Mouse (Mus musculus) neural tube, embryonic 12.5 days (tissue): ENCODE data around the gene Mnt. TPM values are rescaled to one million over a fixed set of nuclear protein-coding genes. Genes with fewer than 3 reads are reported as not detected.

ENCODE experiments used
- ATAC-seq: fragments of 200-750 bp; cut with Nextera tagmentation; 2 replicates; pipeline ENCODE4 v1.8.0; 2017; ENCODE audit warnings: low read depth, mild to moderate bottlenecking, moderate TSS enrichment, moderate library complexity; ENCODE audit not compliant: low FRiP score
- H3K27ac ChIP-seq: fragments of 300-500 bp; sonication (generic); 2 replicates; pipeline ENCODE4 v1.5.1; 2016
- H3K27me3 ChIP-seq: fragments of 300-500 bp; sonication (generic); replicated peaks from 2 replicates; pipeline ENCODE4 v1.6.1; 2016; ENCODE audit warnings: mild to moderate bottlenecking
- H3K36me3 ChIP-seq: fragments of 300-500 bp; sonication (generic); 2 replicates; pipeline ENCODE4 v1.6.1; 2016; ENCODE audit warnings: mild to moderate bottlenecking
- H3K4me1 ChIP-seq: fragments of 300-500 bp; sonication (generic); 2 replicates; pipeline ENCODE4 v1.6.1; 2016
- H3K4me2 ChIP-seq: fragments of 300-500 bp; sonication (generic); replicated peaks from 2 replicates; pipeline ENCODE4 v1.6.1; 2016; ENCODE audit warnings: mild to moderate bottlenecking
- H3K4me3 ChIP-seq: fragments of 300-500 bp; sonication (generic); 2 replicates; pipeline ENCODE4 v1.5.1; 2016
- H3K9ac ChIP-seq: fragments of 300-500 bp; sonication (generic); 2 replicates; pipeline ENCODE4 v1.6.1; 2016; ENCODE audit warnings: mild to moderate bottlenecking
- H3K9me3 ChIP-seq: fragments of 300-500 bp; sonication (generic); 2 replicates; pipeline ENCODE4 v1.6.1; 2016; ENCODE audit warnings: mild to moderate bottlenecking
- WGBS: fragments of 180-500 bp; shearing (Covaris S2); methylation state at CpG from one replicate; pipeline ENCODE4 v1.1.7; 2016; 5-methylcytosine and 5-hydroxymethylcytosine counted together
- polyA plus RNA-seq: library from polyadenylated mRNA; unstranded; fragments of >200 nt; fragmentation: Nextera tagmentation; extraction: Ambion mirVana; gene quantifications from 2 replicates; pipeline ENCODE4 v1.2.1, GENCODE M21; 2016

The Mnt gene
- polyA plus RNA-seq, 1 experiment from 2014 or later = 9.0 TPM

DNA sequence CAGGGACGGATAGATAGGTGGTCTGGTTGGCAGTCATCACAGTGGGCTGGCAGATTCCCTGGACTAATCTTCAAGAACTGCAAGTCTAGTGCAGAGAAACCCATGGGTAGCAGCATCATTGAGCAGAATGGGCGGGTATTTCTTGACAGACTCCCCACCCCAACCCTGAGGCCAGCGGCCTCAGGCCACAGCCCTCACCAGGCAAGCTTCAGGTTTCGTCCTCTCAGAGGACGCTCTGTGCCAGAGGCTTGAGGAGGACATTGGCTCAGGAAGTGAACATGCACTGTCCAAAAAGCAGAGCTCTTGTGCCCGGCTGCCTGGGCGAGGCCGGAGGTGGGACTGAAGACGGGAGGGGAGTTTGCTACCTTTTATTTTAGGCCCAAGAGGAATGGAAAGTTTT is 33.7 kb downstream of the Mnt start:
- H3K4me2 ChIP-seq = no peak overlapping the region
- no peaks in the 10 kb centered on the region for H3K27me3 ChIP-seq
- no peak for ATAC-seq
- H3K9ac ChIP-seq = no peak overlapping the region
- H3K4me3 ChIP-seq = no peak overlapping the region
- WGBS = 93% methylated on average over 9 of the region's 9 CpGs
- H3K27ac ChIP-seq = no peak overlapping the region
- H3K36me3 ChIP-seq = peaks cover 35% of the 10 kb centered on the region
- H3K9me3 ChIP-seq = no peaks in the 10 kb centered on the region
- peaks cover 2% of the 10 kb centered on the region; the same call in 1 of the 2 replicates for H3K4me1 ChIP-seq

DNA sequence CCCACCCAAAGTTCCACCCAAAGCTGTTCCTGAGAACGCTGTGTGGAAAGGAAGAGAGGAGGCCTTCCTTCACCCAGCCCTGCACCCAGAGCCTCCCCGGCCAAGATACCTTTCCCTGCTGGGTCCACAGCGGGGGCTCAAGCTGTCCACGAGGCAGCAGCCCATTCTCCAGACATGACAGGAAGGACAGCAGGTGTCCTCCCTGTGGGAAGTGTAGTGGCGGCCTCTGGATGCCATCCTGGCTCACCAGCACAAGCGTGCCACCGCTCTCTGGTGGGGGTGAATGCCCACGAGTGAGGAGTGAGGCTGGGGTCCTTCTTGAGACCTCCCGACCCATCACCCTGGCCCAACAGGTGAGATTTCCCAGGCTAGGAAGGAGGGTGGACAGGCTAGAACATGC is 34.5 kb downstream of the Mnt start:
- Histone ChIP-seq H3K4me2 (no peak overlapping the region), H3K9me3 (no peaks in the 10 kb centered on the region), H3K9ac (no peak overlapping the region), H3K4me1 (peaks cover 10% of the 10 kb centered on the region; the same call in 1 of the 2 replicates), H3K36me3 (peaks cover 35% of the 10 kb centered on the region), H3K4me3 (no peak overlapping the region), H3K27me3 (no peaks in the 10 kb centered on the region), H3K27ac (no peak overlapping the region)
- no peak for ATAC-seq
- WGBS = 78% methylated on average over 9 of the region's 9 CpGs

- no peak overlapping the region for H3K9ac ChIP-seq
- 85% methylated on average over 4 of the region's 4 CpGs for WGBS
- no peak for ATAC-seq
- peaks cover 22% of the 10 kb centered on the region for H3K4me1 ChIP-seq
- H3K4me2 ChIP-seq = no peak overlapping the region
- H3K4me3 ChIP-seq = no peak overlapping the region
- H3K27ac ChIP-seq = no peak overlapping the region
- peaks cover 35% of the 10 kb centered on the region for H3K36me3 ChIP-seq
- no peaks in the 10 kb centered on the region for H3K9me3 ChIP-seq
- no peaks in the 10 kb centered on the region for H3K27me3 ChIP-seq
Measured at GRCm38 (mm10) chr11:74866640-74867039, 35.9 kb downstream of the Mnt start.

GRCm38 (mm10) chr11:74867181-74867580 is 36.5 kb downstream of the Mnt start:
- no peak for ATAC-seq
- H3K4me2 ChIP-seq = no peak overlapping the region
- no peaks in the 10 kb centered on the region for H3K27me3 ChIP-seq
- 88% methylated on average over 2 of the region's 2 CpGs for WGBS
- peaks cover 22% of the 10 kb centered on the region for H3K4me1 ChIP-seq
- no peak overlapping the region for H3K27ac ChIP-seq
- peaks cover 33% of the 10 kb centered on the region for H3K36me3 ChIP-seq
- no peaks in the 10 kb centered on the region for H3K9me3 ChIP-seq
- H3K4me3 ChIP-seq = no peak overlapping the region
- no peak overlapping the region for H3K9ac ChIP-seq

- ATAC-seq = no peak
- Histone ChIP-seq H3K9me3 (no peaks in the 10 kb centered on the region), H3K9ac (no peak overlapping the region), H3K27me3 (no peaks in the 10 kb centered on the region), H3K36me3 (peaks cover 26% of the 10 kb centered on the region), H3K4me3 (no peak overlapping the region), H3K4me2 (no peak overlapping the region), H3K4me1 (peaks cover 22% of the 10 kb centered on the region), H3K27ac (no peak overlapping the region)
- 90% methylated on average over 13 of the region's 13 CpGs for WGBS
Measured at GRCm38 (mm10) chr11:74868046-74868760, 37.5 kb downstream of the Mnt start.

DNA sequence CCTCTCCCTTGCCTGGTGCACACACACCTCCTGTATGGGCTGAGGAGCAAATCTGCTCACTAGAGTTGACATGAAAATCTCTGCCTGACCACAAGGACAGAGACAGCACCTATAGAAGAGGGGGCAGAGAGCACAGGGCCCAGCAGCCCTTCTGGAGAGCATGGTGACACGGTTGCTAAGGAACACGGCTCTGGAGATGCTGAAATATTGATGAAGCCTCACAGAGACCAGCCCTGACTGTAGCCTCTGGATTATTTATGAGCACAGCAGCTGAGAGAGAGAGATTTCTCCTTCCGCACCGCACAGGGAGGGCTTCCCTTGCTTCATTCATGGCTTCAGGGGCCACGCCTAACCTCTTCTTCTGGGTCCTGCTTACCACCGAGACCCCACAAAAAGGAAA is 38.9 kb downstream of the Mnt start:
- peak overlapping the region; percentile 32; the same call in 1 of the 2 replicates for H3K4me2 ChIP-seq
- no peaks in the 10 kb centered on the region for H3K27me3 ChIP-seq
- ATAC-seq = peak; percentile 62
- peaks cover 22% of the 10 kb centered on the region for H3K4me1 ChIP-seq
- H3K9ac ChIP-seq = no peak overlapping the region
- no peaks in the 10 kb centered on the region for H3K9me3 ChIP-seq
- H3K27ac ChIP-seq = peak overlapping the region; percentile 34; the same call in 1 of the 2 replicates
- no peak overlapping the region for H3K4me3 ChIP-seq
- H3K36me3 ChIP-seq = peaks cover 21% of the 10 kb centered on the region
- 56% methylated on average over 6 of the region's 6 CpGs for WGBS

DNA sequence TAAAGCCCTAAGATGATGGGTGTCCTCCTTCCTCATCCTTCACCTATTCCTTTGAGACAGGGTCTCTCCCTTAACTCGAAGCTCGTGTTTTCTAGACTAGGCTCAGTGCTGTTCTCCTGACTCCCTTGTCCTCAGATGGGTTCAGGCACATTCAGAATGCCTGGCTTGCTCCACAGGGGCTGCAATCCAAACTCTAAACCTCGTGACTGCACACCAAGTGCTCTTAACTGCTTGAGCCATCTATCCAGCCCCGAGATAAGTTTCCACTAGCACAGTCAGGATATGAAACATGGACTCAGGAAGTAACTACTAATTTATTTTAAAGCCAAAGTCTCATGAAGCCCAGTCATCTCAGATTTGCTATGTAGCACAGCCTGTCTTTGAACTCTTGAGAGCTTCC is 39.8 kb downstream of the Mnt start:
- H3K36me3 ChIP-seq = peaks cover 14% of the 10 kb centered on the region
- 0 out of 2 replicates have a peak overlapping the region, but pooled peaks have one; percentile 6 for H3K27ac ChIP-seq
- no peak overlapping the region for H3K4me3 ChIP-seq
- H3K9ac ChIP-seq = no peak overlapping the region
- H3K4me1 ChIP-seq = peaks cover 22% of the 10 kb centered on the region
- WGBS = 75% methylated on average over 4 of the region's 4 CpGs
- H3K27me3 ChIP-seq = no peaks in the 10 kb centered on the region
- peak overlapping the region; percentile 40 for H3K4me2 ChIP-seq
- no peak for ATAC-seq
- no peaks in the 10 kb centered on the region for H3K9me3 ChIP-seq

DNA sequence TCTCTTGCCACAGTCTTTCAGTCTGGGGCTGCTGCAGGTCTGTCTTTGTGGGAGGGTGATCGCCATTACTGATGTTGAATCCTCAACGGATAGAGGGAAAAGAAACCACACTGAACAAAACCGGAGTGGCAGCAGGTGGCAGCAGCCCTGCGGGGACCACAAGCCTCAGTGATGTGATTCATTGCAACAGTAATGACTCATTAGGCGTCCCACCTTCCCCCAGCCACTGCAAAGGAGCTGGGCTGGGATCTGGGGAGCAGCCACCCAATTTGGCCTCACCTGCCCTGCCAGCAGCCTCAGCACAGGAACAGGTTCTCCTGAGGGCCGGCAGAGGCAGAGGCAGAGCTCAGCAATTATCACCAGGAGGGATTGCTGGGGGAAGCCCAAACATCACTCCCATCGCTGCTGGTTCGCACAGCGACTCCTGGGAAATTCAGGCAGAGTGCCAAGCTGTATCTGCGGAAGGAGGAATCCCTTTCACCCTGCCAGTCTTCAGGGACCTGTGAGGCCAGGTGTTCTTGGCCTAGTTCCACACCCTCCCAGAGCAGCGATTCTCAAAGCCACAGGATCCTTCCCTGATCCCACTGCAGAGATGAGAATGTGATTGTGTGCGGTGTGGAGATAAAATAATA is 40.4 kb downstream of the Mnt start:
- ATAC-seq = 0 out of 2 replicates have a peak, but pooled peaks have one; percentile 57
- 27% methylated on average over 12 of the region's 12 CpGs for WGBS
- H3K4me1 ChIP-seq = peaks cover 23% of the 10 kb centered on the region
- H3K4me2 ChIP-seq = peak overlapping the region; percentile 40
- H3K27ac ChIP-seq = peak overlapping the region; percentile 6; the same call in 1 of the 2 replicates
- H3K36me3 ChIP-seq = peaks cover 14% of the 10 kb centered on the region
- H3K4me3 ChIP-seq = no peak overlapping the region
- no peaks in the 10 kb centered on the region for H3K27me3 ChIP-seq
- no peaks in the 10 kb centered on the region for H3K9me3 ChIP-seq
- H3K9ac ChIP-seq = no peak overlapping the region

DNA sequence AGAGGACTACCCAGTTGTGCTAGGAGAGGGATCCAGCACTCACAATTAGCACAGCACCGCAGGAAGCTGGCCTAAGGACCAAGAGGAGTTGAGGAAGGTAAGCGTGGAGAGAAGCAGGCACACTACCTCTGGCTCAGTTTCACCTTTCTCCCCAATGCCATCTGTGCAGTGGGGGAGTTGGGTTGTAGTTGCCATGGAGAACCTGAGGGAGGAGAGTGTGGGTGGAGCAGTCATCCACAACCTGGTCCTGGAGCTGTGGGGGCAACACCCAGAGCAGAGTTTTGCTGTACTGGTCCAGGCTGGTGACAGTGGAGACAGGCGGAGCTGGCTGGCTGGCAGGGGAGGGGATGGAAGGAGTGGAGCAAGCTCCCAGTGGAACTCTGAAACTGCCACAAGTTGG is 43.9 kb downstream of the Mnt start:
- H3K9me3 ChIP-seq = no peaks in the 10 kb centered on the region
- peaks cover 31% of the 10 kb centered on the region for H3K4me1 ChIP-seq
- no peak overlapping the region for H3K27ac ChIP-seq
- no peak overlapping the region for H3K9ac ChIP-seq
- no peak overlapping the region for H3K4me3 ChIP-seq
- WGBS = 67% methylated on average over 3 of the region's 3 CpGs
- H3K36me3 ChIP-seq = no peaks in the 10 kb centered on the region
- H3K4me2 ChIP-seq = no peak overlapping the region
- no peaks in the 10 kb centered on the region for H3K27me3 ChIP-seq
- no peak for ATAC-seq

DNA sequence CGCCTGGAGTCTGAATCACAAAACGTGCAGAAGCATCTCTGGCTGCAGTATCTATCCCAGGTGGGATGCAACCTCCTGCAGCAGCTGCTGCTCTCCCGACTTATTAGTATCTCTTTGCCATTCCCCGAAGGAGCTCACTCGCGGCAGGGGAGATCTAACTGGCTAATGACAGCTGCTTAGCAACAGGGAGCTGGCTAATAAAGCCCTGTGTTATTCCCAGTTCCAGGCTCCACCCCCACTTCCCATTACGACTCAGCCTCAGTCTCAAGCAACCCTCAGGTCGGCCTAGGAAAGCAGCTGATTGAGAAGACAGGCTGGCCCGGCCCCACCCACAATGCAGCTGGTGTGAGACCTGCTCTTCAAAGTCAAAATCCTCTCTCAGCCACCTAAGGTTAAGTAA is 46.1 kb downstream of the Mnt start:
- H3K9me3 ChIP-seq = no peaks in the 10 kb centered on the region
- peak; percentile 87 for ATAC-seq
- peaks cover 13% of the 10 kb centered on the region for H3K4me1 ChIP-seq
- no peak overlapping the region for H3K4me3 ChIP-seq
- 2% methylated on average over 9 of the region's 9 CpGs for WGBS
- H3K9ac ChIP-seq = no peak overlapping the region
- H3K4me2 ChIP-seq = peak overlapping the region; percentile 44
- no peaks in the 10 kb centered on the region for H3K27me3 ChIP-seq
- H3K36me3 ChIP-seq = no peaks in the 10 kb centered on the region
- H3K27ac ChIP-seq = no peak overlapping the region; the same call in 1 of the 2 replicates

DNA sequence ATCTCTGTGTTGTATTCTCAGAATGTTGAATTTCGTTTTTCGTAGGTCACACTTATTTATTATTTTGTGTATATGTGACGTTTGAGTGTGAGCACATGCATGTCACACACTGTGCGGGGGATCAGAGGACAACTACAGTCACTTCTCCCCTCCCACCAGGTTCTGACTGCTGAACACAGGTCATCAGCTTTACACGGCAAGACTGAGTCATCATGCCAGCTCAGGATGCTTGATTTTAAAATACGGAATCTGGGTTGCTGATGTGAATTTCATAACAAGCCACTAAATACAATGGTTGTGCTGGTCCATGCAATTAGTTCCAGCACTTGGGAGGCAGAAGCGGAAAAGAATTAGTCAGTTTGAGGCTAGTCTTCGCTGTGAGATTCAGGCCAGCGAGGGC is 50.3 kb downstream of the Mnt start:
- Histone ChIP-seq H3K4me1 (peaks cover 13% of the 10 kb centered on the region), H3K9me3 (no peaks in the 10 kb centered on the region), H3K9ac (no peak overlapping the region), H3K27ac (no peak overlapping the region), H3K4me2 (no peak overlapping the region), H3K27me3 (no peaks in the 10 kb centered on the region), H3K4me3 (no peak overlapping the region), H3K36me3 (peaks cover 11% of the 10 kb centered on the region; the same call in 1 of the 2 replicates)
- 91% methylated on average over 9 of the region's 9 CpGs for WGBS
- ATAC-seq = no peak

DNA sequence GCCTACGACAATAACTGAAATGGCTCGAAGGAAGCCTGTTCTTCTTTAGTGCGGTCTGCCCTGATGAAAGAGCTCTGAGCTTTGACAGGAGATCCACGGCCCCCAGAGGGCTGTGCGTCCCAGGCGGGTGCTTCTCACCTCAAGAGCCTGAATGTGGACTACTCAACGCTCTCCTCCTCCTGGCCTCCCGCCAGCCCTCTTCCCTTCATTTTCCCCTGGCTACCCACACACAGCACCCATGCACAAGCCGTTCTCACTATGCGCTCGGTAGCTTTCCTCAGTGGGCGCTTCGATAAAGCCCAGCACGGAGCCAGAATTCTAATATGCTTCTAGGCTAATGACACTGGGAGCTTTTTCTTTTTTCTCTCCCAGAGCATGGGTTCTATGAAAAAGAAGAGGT is 51.3 kb downstream of the Mnt start:
- WGBS = 76% methylated on average over 14 of the region's 14 CpGs
- Histone ChIP-seq H3K4me3 (no peak overlapping the region), H3K4me1 (peaks cover 4% of the 10 kb centered on the region), H3K36me3 (peaks cover 11% of the 10 kb centered on the region; the same call in 1 of the 2 replicates), H3K27ac (no peak overlapping the region), H3K4me2 (no peak overlapping the region), H3K9me3 (no peaks in the 10 kb centered on the region), H3K27me3 (no peaks in the 10 kb centered on the region), H3K9ac (no peak overlapping the region)
- no peak for ATAC-seq
